Mouse (Mus musculus): ENCODE measurements at regions not wholly inside any gene's neighbourhood (a gene's known extent, or its start where the extent isn't known, plus 50 kb on each side); places are given as distances from the start of the nearest gene placed in this dataset.

DNA sequence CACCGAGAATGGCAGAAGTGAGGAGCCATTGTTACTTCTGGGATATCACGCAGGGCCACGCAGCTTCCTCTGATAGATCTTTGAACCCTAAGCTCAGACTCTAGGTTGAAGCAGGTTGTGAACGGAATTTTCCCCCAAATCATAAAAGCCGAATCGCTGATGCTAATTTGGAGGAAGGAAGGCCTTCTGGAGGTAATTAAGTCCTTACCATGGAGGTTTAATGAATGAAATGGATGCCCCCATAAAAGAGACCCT lies 85.7 kb upstream of the Cpm start:
- no peak overlapping the region for H3K4me2 ChIP-seq (ENCODE audit: low read depth, low read length)
- 92% methylated on average over 6 of the region's 6 CpGs for WGBS
- no peak overlapping the region for H3K9ac ChIP-seq (ENCODE audit: low read length)
- no peak overlapping the region for H3K4me3 ChIP-seq (ENCODE audit: low read length)
- no peaks in the 10 kb centered on the region for H3K9me3 ChIP-seq (ENCODE audit: control insufficient read depth, low read length)
- ATAC-seq (ENCODE audit: low read depth) = no peak
- no peaks in the 10 kb centered on the region for H3K4me1 ChIP-seq (replicated peaks; ENCODE audit: control insufficient read depth, insufficient read depth, low read length)
- H3K27ac ChIP-seq (ENCODE audit: low read length) = no peak overlapping the region
- no peaks in the 10 kb centered on the region for H3K27me3 ChIP-seq (ENCODE audit: control insufficient read depth, insufficient read depth, low read depth, low read length)
- no peaks in the 10 kb centered on the region for H3K36me3 ChIP-seq (ENCODE audit: control insufficient read depth, insufficient read depth, low read length)

GRCm38 (mm10) chr10:117542886-117543695 lies 86.2 kb upstream of the Cpm start:
- H3K9ac ChIP-seq (ENCODE audit: low read length) = no peak overlapping the region
- H3K36me3 ChIP-seq (ENCODE audit: control insufficient read depth, insufficient read depth, low read length) = no peaks in the 10 kb centered on the region
- H3K27me3 ChIP-seq (ENCODE audit: control insufficient read depth, insufficient read depth, low read depth, low read length) = no peaks in the 10 kb centered on the region
- no peak for ATAC-seq (ENCODE audit: low read depth)
- WGBS = 64% methylated on average over 5 of the region's 5 CpGs
- no peaks in the 10 kb centered on the region for H3K4me1 ChIP-seq (replicated peaks; ENCODE audit: control insufficient read depth, insufficient read depth, low read length)
- no peak overlapping the region for H3K27ac ChIP-seq (ENCODE audit: low read length)
- no peak overlapping the region for H3K4me3 ChIP-seq (ENCODE audit: low read length)
- no peaks in the 10 kb centered on the region for H3K9me3 ChIP-seq (ENCODE audit: control insufficient read depth, low read length)
- H3K4me2 ChIP-seq (ENCODE audit: low read depth, low read length) = no peak overlapping the region

DNA sequence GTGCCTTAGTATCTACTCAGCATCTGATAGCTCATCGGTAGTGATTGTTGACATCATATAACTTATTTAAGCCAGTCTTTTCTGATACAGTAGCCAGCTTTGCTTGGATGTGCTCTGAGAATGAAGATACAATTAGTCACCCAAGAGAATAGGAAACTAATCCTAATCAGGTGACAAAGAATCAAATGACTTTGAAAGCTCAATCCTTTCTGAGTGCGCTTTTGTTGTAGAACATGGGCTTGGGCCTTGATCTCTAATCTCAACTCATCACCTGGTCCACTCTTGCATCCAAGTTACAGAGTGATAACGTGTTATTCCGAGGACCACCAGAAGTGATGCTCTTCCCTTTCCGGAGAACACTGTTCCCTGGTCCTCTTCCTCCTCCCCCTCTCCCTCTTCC lies 86.9 kb upstream of the Cpm start:
- Histone ChIP-seq H3K9ac (ENCODE audit: low read length) (no peak overlapping the region), H3K4me1 (replicated peaks; ENCODE audit: control insufficient read depth, insufficient read depth, low read length) (no peaks in the 10 kb centered on the region), H3K4me3 (ENCODE audit: low read length) (no peak overlapping the region), H3K9me3 (ENCODE audit: control insufficient read depth, low read length) (no peaks in the 10 kb centered on the region), H3K36me3 (ENCODE audit: control insufficient read depth, insufficient read depth, low read length) (no peaks in the 10 kb centered on the region), H3K4me2 (ENCODE audit: low read depth, low read length) (no peak overlapping the region), H3K27me3 (ENCODE audit: control insufficient read depth, insufficient read depth, low read depth, low read length) (no peaks in the 10 kb centered on the region), H3K27ac (ENCODE audit: low read length) (no peak overlapping the region)
- ATAC-seq (ENCODE audit: low read depth) = no peak
- 81% methylated on average over 5 of the region's 5 CpGs for WGBS

DNA sequence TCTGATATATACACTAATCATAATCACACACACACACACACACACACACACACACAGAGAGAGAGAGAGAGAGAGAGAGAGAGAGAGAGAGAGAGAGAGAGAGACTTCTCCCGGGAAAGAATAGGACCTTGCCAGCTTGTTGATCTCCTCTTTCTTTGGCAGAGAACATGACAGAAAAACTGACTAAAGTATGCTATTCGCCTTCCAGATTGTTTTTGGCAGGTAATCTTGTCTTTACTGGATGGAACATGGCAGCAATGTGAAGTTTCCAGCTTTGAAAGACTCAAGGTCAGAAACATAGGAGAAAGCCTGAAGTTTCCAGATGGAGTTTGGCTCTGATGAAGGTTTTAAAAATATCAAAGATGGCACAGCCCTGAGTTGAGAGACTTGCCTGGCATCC lies 87.8 kb upstream of the Cpm start:
- no peaks in the 10 kb centered on the region for H3K9me3 ChIP-seq (ENCODE audit: control insufficient read depth, low read length)
- H3K36me3 ChIP-seq (ENCODE audit: control insufficient read depth, insufficient read depth, low read length) = no peaks in the 10 kb centered on the region
- H3K27ac ChIP-seq (ENCODE audit: low read length) = no peak overlapping the region
- no peak for ATAC-seq (ENCODE audit: low read depth)
- H3K4me2 ChIP-seq (ENCODE audit: low read depth, low read length) = no peak overlapping the region
- no peaks in the 10 kb centered on the region for H3K27me3 ChIP-seq (ENCODE audit: control insufficient read depth, insufficient read depth, low read depth, low read length)
- no peaks in the 10 kb centered on the region for H3K4me1 ChIP-seq (replicated peaks; ENCODE audit: control insufficient read depth, insufficient read depth, low read length)
- WGBS = 62% methylated on average over 2 of the region's 2 CpGs
- H3K4me3 ChIP-seq (ENCODE audit: low read length) = no peak overlapping the region
- H3K9ac ChIP-seq (ENCODE audit: low read length) = no peak overlapping the region

DNA sequence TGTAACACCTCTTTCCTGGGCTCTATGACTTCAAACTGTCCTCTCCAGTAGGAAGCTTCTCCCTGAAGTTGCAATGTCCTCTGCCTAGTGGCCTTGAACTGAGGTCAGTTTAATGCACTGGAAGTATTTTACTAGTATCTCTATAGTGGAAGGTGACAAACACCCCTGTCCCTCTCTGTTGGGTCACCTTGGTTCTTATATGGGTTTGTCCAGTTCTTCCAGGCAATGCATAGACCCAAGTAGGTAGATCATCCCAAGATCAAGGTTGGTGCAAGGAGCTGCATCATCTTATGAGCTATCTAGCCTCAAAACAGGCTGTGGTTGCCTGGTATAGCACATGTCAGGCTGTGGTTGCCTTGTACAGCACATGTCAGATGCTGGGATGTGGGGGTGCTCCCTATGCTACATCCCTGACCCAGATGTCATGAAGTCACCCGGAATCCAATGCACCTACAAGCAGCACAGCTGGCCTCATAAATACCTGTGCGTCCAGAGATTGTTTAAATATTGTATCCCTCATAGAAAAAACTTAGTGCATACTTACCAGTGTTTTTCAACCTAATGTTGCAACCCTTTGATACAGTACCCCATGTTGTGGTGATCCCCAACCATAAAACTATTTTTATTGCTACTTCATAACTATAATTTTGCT lies 88.4 kb upstream of the Cpm start:
- H3K4me2 ChIP-seq (ENCODE audit: low read depth, low read length) = no peak overlapping the region
- no peaks in the 10 kb centered on the region for H3K9me3 ChIP-seq (ENCODE audit: control insufficient read depth, low read length)
- no peak overlapping the region for H3K9ac ChIP-seq (ENCODE audit: low read length)
- no peaks in the 10 kb centered on the region for H3K4me1 ChIP-seq (replicated peaks; ENCODE audit: control insufficient read depth, insufficient read depth, low read length)
- WGBS = 84% methylated on average over 2 of the region's 2 CpGs
- H3K27me3 ChIP-seq (ENCODE audit: control insufficient read depth, insufficient read depth, low read depth, low read length) = no peaks in the 10 kb centered on the region
- no peaks in the 10 kb centered on the region for H3K36me3 ChIP-seq (ENCODE audit: control insufficient read depth, insufficient read depth, low read length)
- H3K27ac ChIP-seq (ENCODE audit: low read length) = no peak overlapping the region
- no peak for ATAC-seq (ENCODE audit: low read depth)
- H3K4me3 ChIP-seq (ENCODE audit: low read length) = no peak overlapping the region

DNA sequence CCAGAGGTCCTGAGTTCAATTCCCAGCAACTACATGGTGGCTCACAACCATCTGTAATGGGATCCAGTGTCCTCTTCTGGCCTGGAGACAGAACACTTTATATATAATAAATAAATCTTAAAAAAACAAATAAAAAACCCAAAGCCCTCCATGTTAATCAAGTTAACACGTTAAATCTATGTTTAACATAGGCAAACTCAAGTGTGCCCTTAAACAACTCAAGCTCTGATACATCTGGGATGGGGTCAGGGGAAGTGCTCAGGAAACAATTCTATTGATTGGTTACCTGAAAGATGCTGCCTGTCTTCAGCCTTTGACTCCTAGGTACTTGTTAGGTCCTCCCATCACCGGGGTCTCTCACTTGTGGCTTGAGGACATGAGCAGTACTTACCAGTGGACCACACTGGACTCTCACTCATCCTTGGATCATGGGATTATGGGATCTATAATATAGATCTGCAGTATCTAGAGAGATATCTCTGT lies 89.1 kb upstream of the Cpm start:
- H3K36me3 ChIP-seq (ENCODE audit: control insufficient read depth, insufficient read depth, low read length) = no peaks in the 10 kb centered on the region
- H3K4me2 ChIP-seq (ENCODE audit: low read depth, low read length) = no peak overlapping the region
- no peaks in the 10 kb centered on the region for H3K4me1 ChIP-seq (replicated peaks; ENCODE audit: control insufficient read depth, insufficient read depth, low read length)
- ATAC-seq (ENCODE audit: low read depth) = no peak
- no peak overlapping the region for H3K27ac ChIP-seq (ENCODE audit: low read length)
- 73% methylated on average over 2 of the region's 2 CpGs for WGBS
- H3K9me3 ChIP-seq (ENCODE audit: control insufficient read depth, low read length) = no peaks in the 10 kb centered on the region
- no peaks in the 10 kb centered on the region for H3K27me3 ChIP-seq (ENCODE audit: control insufficient read depth, insufficient read depth, low read depth, low read length)
- H3K4me3 ChIP-seq (ENCODE audit: low read length) = no peak overlapping the region
- no peak overlapping the region for H3K9ac ChIP-seq (ENCODE audit: low read length)

DNA sequence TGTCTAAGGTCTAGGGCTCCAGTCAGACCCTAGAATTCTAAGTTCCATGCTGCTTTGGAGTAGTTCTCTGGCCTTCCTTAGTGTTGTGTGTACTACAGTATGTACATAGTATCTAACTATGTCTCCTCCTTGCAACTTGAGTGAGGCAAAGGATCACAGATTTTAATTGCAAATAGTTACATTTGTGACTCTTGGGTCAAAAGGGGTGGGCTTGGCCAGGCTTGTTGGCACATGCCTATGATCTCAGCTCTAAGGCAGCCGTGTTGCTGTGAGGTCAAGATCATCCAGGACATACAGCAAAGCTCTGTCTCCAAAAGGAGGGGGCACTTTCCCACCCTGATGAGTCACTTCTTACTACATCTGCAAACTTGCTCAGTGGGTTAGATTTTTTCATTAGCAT lies 89.8 kb upstream of the Cpm start:
- 60% methylated on average over 1 of the region's 1 CpGs for WGBS
- no peak overlapping the region for H3K9ac ChIP-seq (ENCODE audit: low read length)
- H3K27me3 ChIP-seq (ENCODE audit: control insufficient read depth, insufficient read depth, low read depth, low read length) = no peaks in the 10 kb centered on the region
- H3K4me2 ChIP-seq (ENCODE audit: low read depth, low read length) = no peak overlapping the region
- H3K9me3 ChIP-seq (ENCODE audit: control insufficient read depth, low read length) = no peaks in the 10 kb centered on the region
- no peaks in the 10 kb centered on the region for H3K4me1 ChIP-seq (replicated peaks; ENCODE audit: control insufficient read depth, insufficient read depth, low read length)
- no peak overlapping the region for H3K4me3 ChIP-seq (ENCODE audit: low read length)
- no peak for ATAC-seq (ENCODE audit: low read depth)
- H3K27ac ChIP-seq (ENCODE audit: low read length) = no peak overlapping the region
- H3K36me3 ChIP-seq (ENCODE audit: control insufficient read depth, insufficient read depth, low read length) = no peaks in the 10 kb centered on the region

- WGBS = 75% methylated on average over 5 of the region's 5 CpGs
- ATAC-seq (ENCODE audit: low read depth) = no peak
These were observed 90.6 kb upstream of the Cpm start for GRCm38 (mm10) chr10:117538725-117539124.

DNA sequence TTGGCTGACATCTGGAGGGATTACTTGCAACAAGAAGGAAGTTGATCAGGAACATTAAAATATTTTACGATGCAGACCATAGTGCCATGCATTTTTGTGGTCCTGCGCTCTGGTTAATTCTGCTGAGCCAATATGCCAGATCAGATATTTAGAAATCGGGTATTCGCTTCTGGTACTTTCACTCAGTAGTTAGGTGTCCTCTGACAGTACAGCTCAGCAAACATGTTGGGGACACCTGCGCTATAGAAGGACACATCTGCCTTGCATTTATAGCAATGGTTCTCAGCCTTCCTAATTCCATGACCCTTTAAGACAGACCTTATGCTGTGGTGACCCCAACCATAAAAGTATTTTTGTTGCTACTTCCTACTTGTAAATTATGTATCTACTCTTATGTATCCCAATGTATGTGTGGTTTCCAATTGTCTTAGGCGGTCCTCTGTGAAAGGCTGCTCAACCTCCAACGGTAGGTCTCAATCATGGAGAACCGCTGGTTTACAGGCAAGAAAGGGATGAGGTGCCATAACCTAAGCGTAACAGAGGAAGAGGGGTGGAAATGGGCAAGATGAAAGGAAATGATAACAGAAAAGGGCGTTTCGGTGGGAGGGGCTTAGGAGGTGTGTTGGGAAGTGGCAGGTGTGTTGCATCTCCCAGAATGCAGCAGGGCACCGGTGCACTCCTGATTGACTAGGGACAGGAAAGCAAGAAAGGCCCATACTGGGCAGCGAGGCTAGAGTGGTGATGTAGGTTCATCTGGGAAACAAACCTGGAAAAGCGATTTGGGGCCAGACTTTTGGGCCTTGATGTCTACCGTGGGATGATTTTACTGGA lies 92.3 kb upstream of the Cpm start:
- 92% methylated on average over 15 of the region's 15 CpGs for WGBS
- Histone ChIP-seq H3K27me3 (ENCODE audit: control insufficient read depth, insufficient read depth, low read depth, low read length) (no peaks in the 10 kb centered on the region), H3K4me2 (ENCODE audit: low read depth, low read length) (no peak overlapping the region), H3K36me3 (ENCODE audit: control insufficient read depth, insufficient read depth, low read length) (no peaks in the 10 kb centered on the region), H3K4me3 (ENCODE audit: low read length) (no peak overlapping the region), H3K27ac (ENCODE audit: low read length) (no peak overlapping the region), H3K9ac (ENCODE audit: low read length) (no peak overlapping the region), H3K9me3 (ENCODE audit: control insufficient read depth, low read length) (no peaks in the 10 kb centered on the region), H3K4me1 (replicated peaks; ENCODE audit: control insufficient read depth, insufficient read depth, low read length) (no peaks in the 10 kb centered on the region)
- ATAC-seq (ENCODE audit: low read depth) = no peak

More at GRCm38 (mm10) chr10:117538725-117539124, 90.6 kb upstream of the Cpm start:
- no peak overlapping the region for H3K4me3 ChIP-seq (ENCODE audit: low read length)
- H3K4me2 ChIP-seq (ENCODE audit: low read depth, low read length) = no peak overlapping the region
- H3K4me1 ChIP-seq (replicated peaks; ENCODE audit: control insufficient read depth, insufficient read depth, low read length) = no peaks in the 10 kb centered on the region
- H3K9ac ChIP-seq (ENCODE audit: low read length) = no peak overlapping the region
- no peaks in the 10 kb centered on the region for H3K36me3 ChIP-seq (ENCODE audit: control insufficient read depth, insufficient read depth, low read length)
- H3K27me3 ChIP-seq (ENCODE audit: control insufficient read depth, insufficient read depth, low read depth, low read length) = no peaks in the 10 kb centered on the region
- H3K9me3 ChIP-seq (ENCODE audit: control insufficient read depth, low read length) = no peaks in the 10 kb centered on the region
- H3K27ac ChIP-seq (ENCODE audit: low read length) = no peak overlapping the region

Data from lung, embryonic 16.5 days (tissue).